Mouse (Mus musculus): ENCODE data around the gene Rgs7bp. TPM values are rescaled to one million over a fixed set of nuclear protein-coding genes. Genes with fewer than 3 reads are reported as not detected.

Rgs7bp gene
- polyA plus RNA-seq, 1 experiment from 2014 or later = not detected

GRCm38 (mm10) chr13:104908691-104909090 is 146.0 kb downstream of the Rgs7bp start:
- POLR2A ChIA-PET = no interaction called here

More at GRCm38 (mm10) chr13:104908691-104909090, 146.0 kb downstream of the Rgs7bp start:
- DNase-seq (ENCODE audit: low read depth, low spot score) (no peak), ATAC-seq (no peak)
- CTCF ChIA-PET = no interaction called here
- in situ Hi-C loops (cut with MboI; ENCODE audit: low pct_unique_long_range_greater_than_20kb) = no loop called here
- no peak for TF ChIP-seq CTCF (IDR thresholded peaks at IDR 0.05)
- H3K27me3 ChIP-seq = peaks cover 3% of the 10 kb centered on the region

Other genes starting within 250 kb of the Rgs7bp start
- gene Cwc27, start 237.8 kb downstream of the Rgs7bp start, polyA plus RNA-seq (2021) = 27.1 TPM
- 0.08 TPM for gene Shisal2b, start 191.0 kb downstream of the Rgs7bp start, polyA plus RNA-seq (2021)
- gene 4933425L06Rik, start 27.2 kb upstream of the Rgs7bp start, polyA plus RNA-seq (2021) = not detected
- 1.3 TPM for gene Rnf180, start 239.9 kb upstream of the Rgs7bp start, polyA plus RNA-seq (2021)

Data from Patski (cell line).